7 mouse cellular contexts compared by ENCODE assay signal in the genomic region with DNA sequence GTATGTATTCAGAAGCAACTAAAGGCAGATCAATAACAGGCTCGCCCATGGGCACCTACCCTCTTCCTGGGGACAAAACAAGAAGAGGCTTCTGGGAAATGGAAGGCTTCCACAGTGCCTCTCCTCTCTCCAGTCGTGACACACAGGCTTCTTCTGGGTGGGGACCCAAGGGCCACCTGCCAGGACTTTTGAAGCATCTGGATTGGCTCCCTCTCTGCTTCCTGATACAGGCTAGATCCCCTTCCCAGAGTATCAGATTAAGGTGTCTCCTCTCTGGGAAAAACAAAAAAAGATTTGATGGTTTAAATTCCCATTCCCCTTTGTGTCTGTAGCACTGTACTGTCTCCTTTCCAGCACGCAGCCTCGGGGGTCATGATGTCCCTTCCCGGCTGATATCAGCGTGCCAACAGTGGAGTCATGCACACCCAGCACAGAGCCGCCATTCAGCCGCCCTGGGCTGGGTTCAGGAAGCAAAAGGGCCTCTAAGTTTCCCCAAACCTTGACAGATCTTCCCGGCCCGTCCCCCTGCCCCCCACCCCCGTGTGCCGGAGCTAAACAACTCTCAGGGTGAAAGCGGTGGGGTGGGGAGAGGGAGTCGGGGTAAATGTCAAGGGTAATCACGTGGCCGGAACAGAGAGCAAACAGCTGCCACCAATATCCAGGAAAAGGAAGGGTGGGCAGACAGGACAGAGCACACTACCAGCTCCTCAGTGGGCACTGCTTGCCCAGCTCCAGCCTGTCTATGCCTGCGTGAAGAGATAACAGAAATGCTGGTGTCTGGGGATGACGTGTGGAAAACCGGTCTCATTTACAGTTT. TPM values are rescaled to one million over a fixed set of nuclear protein-coding genes. Genes with fewer than 3 reads are reported as not detected.
A peak's percentile ranks its signal among the peaks of the same experiment; 100 is the strongest.
DNase-seq lines count a peak whose midpoint lies in the region; ATAC-seq lines count a peak whose summit lies in the region.

No protein-coding gene starts in this region.

- H3K4me3 ChIP-seq in forebrain, embryonic 14.5 days (ENCODE audit: low read depth, low read length), result no peak overlapping the region
- no peak overlapping the region for H3K4me3 ChIP-seq in liver, embryonic 11.5 days (ENCODE audit: low read depth, low read length)
- no peak overlapping the region for H3K4me3 ChIP-seq in neural tube, embryonic 12.5 days

- peaks cover 25% of the 10 kb centered on the region for H3K4me1 ChIP-seq in forebrain, embryonic 14.5 days (ENCODE audit: control insufficient read depth, insufficient read depth, low read length)
- peaks cover 24% of the 10 kb centered on the region for H3K4me1 ChIP-seq in liver, embryonic 11.5 days (replicated peaks; ENCODE audit: control insufficient read depth, insufficient read depth, low read length)
- peaks cover 13% of the 10 kb centered on the region for H3K4me1 ChIP-seq in neural tube, embryonic 12.5 days

- peak overlapping the region; percentile 12; the same call in 1 of the 2 replicates for H3K4me2 ChIP-seq in forebrain, embryonic 14.5 days (ENCODE audit: low read length)
- H3K4me2 ChIP-seq in liver, embryonic 11.5 days, result peak overlapping the region; percentile 50
- H3K4me2 ChIP-seq in neural tube, embryonic 12.5 days (replicated peaks), result peak overlapping the region; percentile 46

- no peaks in the 10 kb centered on the region for H3K27me3 ChIP-seq in forebrain, embryonic 14.5 days (replicated peaks; ENCODE audit: control insufficient read depth, insufficient read depth, low read length)
- H3K27me3 ChIP-seq in liver, embryonic 11.5 days (replicated peaks; ENCODE audit: control insufficient read depth, insufficient read depth, low read length), result no peaks in the 10 kb centered on the region
- no peaks in the 10 kb centered on the region for H3K27me3 ChIP-seq in neural tube, embryonic 12.5 days (replicated peaks)

- DNase-seq in adrenal gland, postnatal 36 days, result peak; percentile 68 to 74
- peak; percentile 6 for DNase-seq in forebrain, embryonic 14.5 days (ENCODE audit: low spot score)
- DNase-seq in heart, postnatal 4 days, result peak; percentile 57
- no peak for DNase-seq in liver, embryonic 11.5 days (ENCODE audit: low spot score)
- no peak for DNase-seq in cerebellum, adult 11-12 months
- DNase-seq in urinary bladder, postnatal 25 days (ENCODE audit: low spot score), result no peak

- peaks cover 13% of the 10 kb centered on the region for H3K36me3 ChIP-seq in forebrain, embryonic 14.5 days (ENCODE audit: control insufficient read depth, insufficient read depth, low read length)
- peaks cover 2% of the 10 kb centered on the region; the same call in 1 of the 2 replicates for H3K36me3 ChIP-seq in liver, embryonic 11.5 days (ENCODE audit: control insufficient read depth, insufficient read depth, low read length)
- peaks cover 9% of the 10 kb centered on the region for H3K36me3 ChIP-seq in neural tube, embryonic 12.5 days

- no peak for ATAC-seq in forebrain, embryonic 14.5 days
- ATAC-seq in liver, embryonic 11.5 days (replicated peaks; ENCODE audit: low FRiP score), result peak; percentile 71
- peak; percentile 56; the same call in 1 of the 2 replicates for ATAC-seq in neural tube, embryonic 12.5 days (ENCODE audit: low FRiP score, low read depth)

- 49% methylated on average over 19 of the region's 19 CpGs for WGBS in forebrain, embryonic 14.5 days
- WGBS in liver, embryonic 11.5 days, result 37% methylated on average over 19 of the region's 19 CpGs
- 44% methylated on average over 19 of the region's 19 CpGs for WGBS in neural tube, embryonic 12.5 days

- H3K9ac ChIP-seq in forebrain, embryonic 14.5 days (ENCODE audit: low read length), result 0 out of 2 replicates have a peak overlapping the region, but pooled peaks have one; percentile 14
- H3K9ac ChIP-seq in liver, embryonic 11.5 days (ENCODE audit: low read depth, low read length), result 0 out of 2 replicates have a peak overlapping the region, but pooled peaks have one; percentile 23
- H3K9ac ChIP-seq in neural tube, embryonic 12.5 days, result no peak overlapping the region

- no peaks in the 10 kb centered on the region for H3K9me3 ChIP-seq in forebrain, embryonic 14.5 days (replicated peaks; ENCODE audit: control insufficient read depth, low read length)
- no peaks in the 10 kb centered on the region for H3K9me3 ChIP-seq in liver, embryonic 11.5 days (ENCODE audit: control insufficient read depth, low read length)
- no peaks in the 10 kb centered on the region for H3K9me3 ChIP-seq in neural tube, embryonic 12.5 days

- peak overlapping the region; percentile 44; the same call in 1 of the 2 replicates for H3K27ac ChIP-seq in forebrain, embryonic 14.5 days (ENCODE audit: low read depth, low read length)
- H3K27ac ChIP-seq in liver, embryonic 11.5 days (ENCODE audit: low read depth, low read length), result peak overlapping the region; percentile 20; the same call in 1 of the 2 replicates
- no peak overlapping the region for H3K27ac ChIP-seq in neural tube, embryonic 12.5 days

RNA-seq across cellular contexts. Expression of a gene that starts 38.9 kb away (rescaled TPM):
- total RNA-seq in adrenal gland, postnatal 36 days (2021), result 10 to 100 TPM; 14.7 to 15.2 TPM
- 0.78 and 0.97 TPM in 2 replicates for polyA plus RNA-seq in forebrain, embryonic 14.5 days (2014; fragmentation: Nextera tagmentation; extraction: Ambion mirVana)
- total RNA-seq in heart, postnatal 4 days (2021), result 10 to 100 TPM; 41.3 to 43.2 TPM
- 0.56 and 0.60 TPM in 2 replicates for polyA plus RNA-seq in liver, embryonic 11.5 days (2014; fragmentation: Nextera tagmentation; extraction: Ambion mirVana)
- 2.1 and 3.2 TPM in 2 replicates for polyA plus RNA-seq in neural tube, embryonic 12.5 days (2016; fragmentation: Nextera tagmentation; extraction: Ambion mirVana)

Comparison
In these comparisons a context has a peak if more than half of its experiments do, and no peak if none do; other contexts are left out.
1. DNase-seq: peak in adrenal gland, postnatal 36 days (2 of 2), forebrain, embryonic 14.5 days (single experiment) and heart, postnatal 4 days (single experiment); none in liver, embryonic 11.5 days (single experiment), cerebellum, adult 11-12 months (single experiment) and urinary bladder, postnatal 25 days (single experiment).
2. Peak in every context shown above with its lines, with median percentiles within 50 percentile points of each other: H3K4me2 ChIP-seq.